Mouse (Mus musculus) thymus, adult 2 months (tissue): ENCODE measurements around the gene Arhgap10. TPM values are rescaled to one million over a fixed set of nuclear protein-coding genes. Genes with fewer than 3 reads are reported as not detected.
"Not testable (repeated sequence)": the region's sequence is repeated elsewhere in the genome, so short reads cannot be mapped to it uniquely, and the experiment has no call there.

ENCODE experiments used
- DNase-seq: peaks from one replicate; pipeline ENCODE4 v3.0.0; 2021
- H3K27ac ChIP-seq: fragments of 200-500 bp; 2 replicates; pipeline ENCODE4 v1.5.1; 2012; ENCODE audit warnings: low read length, control low read depth; ENCODE audit not compliant: control insufficient read depth, insufficient read depth
- H3K27me3 ChIP-seq: fragments of 200-500 bp; 2 replicates; pipeline ENCODE4 v1.6.1; 2012; ENCODE audit warnings: mild to moderate bottlenecking, low read length, moderate library complexity, mixed read lengths; ENCODE audit not compliant: control insufficient read depth, insufficient read depth
- H3K36me3 ChIP-seq: fragments of 200-500 bp; 2 replicates; pipeline ENCODE4 v1.6.1; 2012; ENCODE audit warnings: mild to moderate bottlenecking, low read length, moderate library complexity; ENCODE audit not compliant: control insufficient read depth, insufficient read depth
- H3K4me1 ChIP-seq: fragments of 200-500 bp; replicated peaks from 2 replicates; pipeline ENCODE4 v1.6.1; 2012; ENCODE audit warnings: low read length; ENCODE audit not compliant: control insufficient read depth, insufficient read depth
- H3K4me3 ChIP-seq: fragments of 200-500 bp; 2 replicates; pipeline ENCODE4 v1.5.1; 2012; ENCODE audit warnings: mild to moderate bottlenecking, low read length, control low read depth, moderate library complexity; ENCODE audit not compliant: control insufficient read depth, insufficient read depth
- CTCF ChIP-seq: fragments of 200-500 bp; IDR thresholded peaks from 2 replicates; pipeline ENCODE4 v1.5.1; 2012; ENCODE audit warnings: mild to moderate bottlenecking, control low read depth, low read length, moderate library complexity, borderline replicate concordance; ENCODE audit not compliant: control insufficient read depth, poor library complexity, insufficient read depth; ENCODE audit errors: extremely low read depth
- POLR2A ChIP-seq: fragments of 200-500 bp; IDR thresholded peaks from 2 replicates; pipeline ENCODE4 v1.6.1; 2012; ENCODE audit warnings: mild to moderate bottlenecking, low read length, control low read depth, moderate library complexity; ENCODE audit not compliant: control insufficient read depth, poor library complexity, insufficient read depth; ENCODE audit errors: extremely low read depth
- whole genome bisulfite sequencing: fragments of 180-500 bp; shearing (Covaris S2); methylation state at CpG from one replicate; pipeline ENCODE4 v1.1.7; 2018; 5-methylcytosine and 5-hydroxymethylcytosine counted together
- polyA plus RNA-seq: library from polyadenylated mRNA; depleted of rRNA; stranded (reverse); fragments of >200 nt; gene quantifications from 2 replicates; pipeline ENCODE4 v1.2.3, GENCODE M21; 2012

Arhgap10 gene
- polyA plus RNA-seq, 1 experiment, result 12.9 TPM

DNA sequence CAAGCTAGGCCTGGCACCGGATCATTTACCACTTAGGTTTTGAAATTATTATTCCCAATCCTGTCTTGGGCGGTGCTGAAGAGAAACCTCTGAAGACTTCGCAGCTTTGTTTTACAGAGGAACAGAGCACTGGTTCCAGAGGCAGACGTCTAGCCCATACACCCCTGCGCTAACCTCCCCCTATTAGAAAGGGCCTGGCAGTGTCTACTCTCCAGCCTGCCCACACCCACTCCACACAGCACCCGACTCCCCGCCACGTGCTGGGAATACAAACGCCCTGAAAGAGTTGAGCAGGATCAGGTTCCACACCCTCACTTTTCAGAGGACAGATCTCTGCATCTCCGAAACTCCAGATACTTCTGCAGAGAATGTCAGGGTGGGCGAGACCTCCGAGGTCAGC, 180.5 kb downstream of the Arhgap10 start:
- 95% methylated on average over 12 of the region's 12 CpGs for WGBS
- no peak for TF ChIP-seq CTCF
- TF ChIP-seq POLR2A, result no peak
- no peak overlapping the region for H3K27ac ChIP-seq
- no peak for DNase-seq
- H3K4me3 ChIP-seq, result no peak overlapping the region
- H3K36me3 ChIP-seq, result no peaks in the 10 kb centered on the region
- H3K27me3 ChIP-seq, result no peaks in the 10 kb centered on the region
- no peaks in the 10 kb centered on the region for H3K4me1 ChIP-seq

DNA sequence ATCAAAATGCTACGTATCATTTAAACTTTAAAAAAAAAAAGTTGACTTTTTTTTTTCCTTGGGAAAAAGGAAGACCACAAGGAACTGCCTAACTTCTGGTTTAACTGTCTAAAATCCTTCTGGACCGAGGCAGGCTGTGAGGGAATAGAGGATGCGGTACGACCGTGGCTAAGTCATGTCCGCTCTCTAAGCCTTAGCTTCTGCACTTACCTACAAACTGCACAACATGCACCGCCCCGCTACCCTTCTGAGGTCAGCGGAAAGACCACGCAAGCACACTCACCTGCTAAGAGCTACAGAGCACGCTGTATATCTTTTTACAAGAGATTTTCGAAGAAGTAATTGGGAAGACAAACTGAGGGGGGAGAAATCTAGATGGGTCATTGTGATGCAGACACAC, 186.6 kb downstream of the Arhgap10 start:
- no peaks in the 10 kb centered on the region for H3K27me3 ChIP-seq
- no peaks in the 10 kb centered on the region for H3K36me3 ChIP-seq
- no peak overlapping the region for H3K27ac ChIP-seq
- DNase-seq, result no peak
- no peaks in the 10 kb centered on the region for H3K4me1 ChIP-seq
- no peak for TF ChIP-seq POLR2A
- TF ChIP-seq CTCF, result no peak
- 97% methylated on average over 12 of the region's 12 CpGs for WGBS
- H3K4me3 ChIP-seq, result no peak overlapping the region

DNA sequence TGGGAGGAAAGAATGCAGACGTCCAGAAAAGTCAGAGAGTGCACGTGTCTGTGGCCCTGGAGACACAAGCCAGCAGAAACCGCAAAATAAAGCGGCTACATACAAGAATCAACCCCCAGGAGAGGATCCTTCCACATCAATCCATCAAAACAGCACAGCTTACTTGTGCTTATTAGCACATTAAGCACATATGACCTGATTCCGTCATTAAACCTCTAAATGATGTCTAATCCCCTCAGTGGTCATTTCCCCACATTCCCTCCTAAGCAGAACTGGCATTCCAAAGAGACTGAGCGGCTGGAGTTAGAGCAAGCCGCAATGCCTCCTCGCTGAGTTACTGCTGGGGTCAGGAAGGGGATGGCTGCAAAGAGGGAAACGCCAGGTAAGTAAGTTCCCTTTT, 187.4 kb downstream of the Arhgap10 start:
- DNase-seq, result no peak
- no peaks in the 10 kb centered on the region for H3K27me3 ChIP-seq
- H3K4me1 ChIP-seq, result no peaks in the 10 kb centered on the region
- TF ChIP-seq CTCF (no peak), POLR2A (no peak)
- WGBS, result 97% methylated on average over 9 of the region's 9 CpGs
- no peaks in the 10 kb centered on the region for H3K36me3 ChIP-seq
- no peak overlapping the region for H3K4me3 ChIP-seq
- H3K27ac ChIP-seq, result no peak overlapping the region

DNA sequence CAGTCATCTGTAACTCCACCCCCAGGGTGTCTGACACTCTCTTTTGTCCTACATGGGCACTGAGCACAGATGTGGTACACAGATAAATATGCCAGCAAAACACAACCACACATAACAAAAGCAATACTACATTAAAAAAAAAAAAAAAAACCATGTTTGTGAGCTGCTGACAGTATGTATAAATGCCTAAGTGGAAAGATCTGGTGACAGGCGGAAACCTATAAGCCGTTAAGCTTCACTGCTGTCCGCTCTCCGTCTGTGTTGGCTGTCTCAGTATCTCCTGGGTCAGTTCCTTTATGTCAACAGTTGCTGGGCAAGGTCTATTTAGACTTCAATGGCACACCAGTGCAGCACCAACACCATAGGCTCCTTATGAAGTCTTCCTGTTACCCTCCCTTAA, 188.0 kb downstream of the Arhgap10 start:
- TF ChIP-seq CTCF (no peak), POLR2A (no peak)
- Histone ChIP-seq H3K27me3 (no peaks in the 10 kb centered on the region), H3K4me3 (no peak overlapping the region), H3K4me1 (no peaks in the 10 kb centered on the region), H3K36me3 (no peaks in the 10 kb centered on the region), H3K27ac (no peak overlapping the region)
- 91% methylated on average over 4 of the region's 4 CpGs for WGBS
- no peak for DNase-seq

DNA sequence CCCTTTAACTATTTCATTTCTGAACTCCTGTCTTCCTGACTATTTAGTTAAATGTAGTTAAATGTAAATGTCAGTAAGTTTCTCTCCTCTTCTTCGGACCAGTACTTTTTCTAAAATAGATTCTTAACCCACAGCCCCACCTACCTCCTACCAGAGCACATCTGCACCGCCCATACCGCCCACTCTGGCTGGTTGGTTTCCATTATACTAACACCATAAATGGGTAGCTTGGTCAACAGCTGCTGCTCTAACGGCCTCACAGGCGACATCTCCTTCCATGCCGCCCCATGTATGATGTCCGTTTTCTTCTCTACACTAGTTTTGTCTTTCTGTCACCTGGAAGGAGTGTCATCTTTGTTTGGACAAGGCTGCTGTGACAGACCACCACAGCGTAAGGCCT, 189.3 kb downstream of the Arhgap10 start:
- Histone ChIP-seq H3K36me3 (no peaks in the 10 kb centered on the region), H3K4me3 (no peak overlapping the region), H3K27me3 (no peaks in the 10 kb centered on the region), H3K27ac (no peak overlapping the region), H3K4me1 (no peaks in the 10 kb centered on the region)
- no peak for DNase-seq
- no peak for TF ChIP-seq CTCF
- no peak for TF ChIP-seq POLR2A
- 95% methylated on average over 8 of the region's 8 CpGs for WGBS

DNA sequence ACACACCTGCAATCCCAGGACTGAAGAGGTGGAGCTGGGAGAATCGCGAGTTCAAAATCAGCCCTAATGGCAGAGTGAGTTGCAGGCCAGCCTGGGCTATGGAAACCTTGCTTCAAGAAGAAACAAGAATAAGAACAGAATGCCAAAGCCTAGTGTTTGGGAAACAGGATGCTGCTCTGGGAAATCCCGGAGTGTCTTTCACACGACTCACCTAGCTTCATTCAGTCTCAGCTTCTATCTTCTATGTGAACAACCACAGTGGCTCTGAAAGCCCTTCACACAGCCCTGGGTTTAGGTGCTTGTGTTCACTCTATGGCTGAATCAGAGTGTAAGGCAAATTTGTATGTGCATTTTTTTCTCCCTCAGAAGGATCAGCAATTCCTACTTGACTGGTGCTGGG, 190.4 kb downstream of the Arhgap10 start:
- WGBS, result 98% methylated on average over 4 of the region's 4 CpGs
- DNase-seq, result no peak
- Histone ChIP-seq H3K4me1 (no peaks in the 10 kb centered on the region), H3K4me3 (no peak overlapping the region), H3K27ac (no peak overlapping the region), H3K27me3 (no peaks in the 10 kb centered on the region), H3K36me3 (no peaks in the 10 kb centered on the region)
- TF ChIP-seq POLR2A (no peak), CTCF (no peak)

DNA sequence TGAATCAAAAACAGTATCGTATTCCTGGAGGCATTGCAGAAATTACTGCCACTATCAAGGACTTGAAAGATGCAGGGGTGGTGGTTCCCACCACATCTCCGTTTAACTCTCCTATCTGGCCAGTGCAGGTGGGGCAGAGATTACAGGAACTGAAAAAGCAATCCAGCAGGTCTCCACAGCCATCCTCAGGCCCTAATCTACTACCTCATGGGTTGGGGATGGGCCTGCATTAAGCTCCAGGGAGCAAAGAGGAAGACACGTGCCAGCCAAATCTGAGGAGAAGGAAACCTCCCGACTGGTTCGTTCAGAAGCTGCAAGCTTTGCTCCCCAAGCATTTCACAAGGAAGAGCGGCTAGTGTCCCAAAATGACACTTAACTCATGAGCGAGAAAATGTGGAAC, 195.0 kb downstream of the Arhgap10 start:
- H3K27ac ChIP-seq, H3K4me1 ChIP-seq, H3K36me3 ChIP-seq, DNase-seq, H3K27me3 ChIP-seq, H3K4me3 ChIP-seq: not testable (repeated sequence)
- 87% methylated on average over 6 of the region's 7 CpGs for WGBS

DNA sequence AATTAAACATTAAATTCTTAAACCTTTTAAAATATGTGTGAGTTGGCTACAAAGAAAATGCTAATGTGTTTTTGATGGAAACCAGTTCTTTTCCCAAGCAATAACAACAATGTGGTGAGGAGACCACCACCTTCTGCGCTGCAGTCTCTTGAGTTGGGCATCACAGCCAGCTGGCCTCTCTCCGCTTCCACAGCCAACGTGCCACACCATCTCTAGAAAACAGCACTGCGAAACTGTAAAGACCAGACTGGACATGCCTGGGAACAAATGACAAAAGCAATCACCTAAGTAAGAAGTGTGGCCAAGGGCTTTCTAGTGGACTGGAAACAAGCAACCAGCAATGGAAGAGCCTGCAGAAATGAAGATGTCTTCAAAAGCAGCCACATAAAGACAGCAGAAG, 195.9 kb downstream of the Arhgap10 start:
- TF ChIP-seq POLR2A, result no peak
- TF ChIP-seq CTCF, result no peak
- Histone ChIP-seq H3K27me3 (no peaks in the 10 kb centered on the region), H3K4me3 (no peak overlapping the region), H3K4me1 (no peaks in the 10 kb centered on the region), H3K36me3 (no peaks in the 10 kb centered on the region), H3K27ac (no peak overlapping the region)
- no peak for DNase-seq
- 96% methylated on average over 4 of the region's 4 CpGs for WGBS
